Mouse (Mus musculus): Measurements from ENCODE around the gene Heatr5a. TPM values are rescaled to one million over a fixed set of nuclear protein-coding genes. Genes with fewer than 3 reads are reported as not detected.

Gene Heatr5a
- polyA plus RNA-seq (2015; fragmentation: Nextera tagmentation; extraction: Ambion mirVana): 10.8 and 13.3 TPM in 2 replicates

- Histone ChIP-seq H3K27me3 (no peaks in the 10 kb centered on the region), H3K9me3 (no peaks in the 10 kb centered on the region), H3K4me3 (peak within 1 kb of the TSS; percentile 98), H3K4me2 (replicated peaks) (peak within 1 kb of the TSS; percentile 62), H3K4me1 (peaks cover 10% of the 10 kb centered on the region), H3K36me3 (no peaks in the 10 kb centered on the region), H3K9ac (peak within 1 kb of the TSS; percentile 90), H3K27ac (peak within 1 kb of the TSS; percentile 88)
- WGBS: under 1% methylated on average over 51 of the region's 53 CpGs
- ATAC-seq (ENCODE audit: low FRiP score, low read depth): peak; percentile 97
These were observed at the start of gene Heatr5a for GRCm38 (mm10) chr12:51971070-51971664. Heatr5a (minus strand) TSS chr12:51971321.

GRCm38 (mm10) chr12:52014494-52015029, 43.4 kb upstream of the Heatr5a start:
- ATAC-seq (ENCODE audit: low FRiP score, low read depth): no peak
- no peak overlapping the region for H3K27ac ChIP-seq
- no peaks in the 10 kb centered on the region for H3K4me1 ChIP-seq
- H3K36me3 ChIP-seq: no peaks in the 10 kb centered on the region
- H3K9ac ChIP-seq: no peak overlapping the region
- H3K4me2 ChIP-seq (replicated peaks): no peak overlapping the region
- no peak overlapping the region for H3K4me3 ChIP-seq
- WGBS: 80% methylated on average over 7 of the region's 7 CpGs
- H3K27me3 ChIP-seq: no peaks in the 10 kb centered on the region
- H3K9me3 ChIP-seq: no peaks in the 10 kb centered on the region

GRCm38 (mm10) chr12:52014044-52014443, 42.9 kb upstream of the Heatr5a start:
- H3K36me3 ChIP-seq: no peaks in the 10 kb centered on the region
- H3K27ac ChIP-seq: no peak overlapping the region
- no peak for ATAC-seq (ENCODE audit: low FRiP score, low read depth)
- H3K9ac ChIP-seq: no peak overlapping the region
- H3K27me3 ChIP-seq: no peaks in the 10 kb centered on the region
- 85% methylated on average over 11 of the region's 11 CpGs for WGBS
- no peak overlapping the region for H3K4me2 ChIP-seq (replicated peaks)
- H3K9me3 ChIP-seq: no peaks in the 10 kb centered on the region
- H3K4me1 ChIP-seq: no peaks in the 10 kb centered on the region
- H3K4me3 ChIP-seq: no peak overlapping the region

GRCm38 (mm10) chr12:52013274-52013673, 42.2 kb upstream of the Heatr5a start:
- no peak for ATAC-seq (ENCODE audit: low FRiP score, low read depth)
- Histone ChIP-seq H3K36me3 (no peaks in the 10 kb centered on the region), H3K4me1 (no peaks in the 10 kb centered on the region), H3K27ac (no peak overlapping the region), H3K4me2 (replicated peaks) (no peak overlapping the region), H3K9ac (no peak overlapping the region), H3K27me3 (no peaks in the 10 kb centered on the region), H3K9me3 (no peaks in the 10 kb centered on the region), H3K4me3 (no peak overlapping the region)
- 18% methylated on average over 9 of the region's 9 CpGs for WGBS

GRCm38 (mm10) chr12:52012159-52012558, 41.0 kb upstream of the Heatr5a start:
- ATAC-seq (ENCODE audit: low FRiP score, low read depth): no peak
- no peaks in the 10 kb centered on the region for H3K4me1 ChIP-seq
- H3K4me3 ChIP-seq: no peak overlapping the region
- H3K9me3 ChIP-seq: no peaks in the 10 kb centered on the region
- H3K9ac ChIP-seq: no peak overlapping the region
- H3K36me3 ChIP-seq: no peaks in the 10 kb centered on the region
- no peak overlapping the region for H3K27ac ChIP-seq
- no peaks in the 10 kb centered on the region for H3K27me3 ChIP-seq
- 65% methylated on average over 8 of the region's 8 CpGs for WGBS
- H3K4me2 ChIP-seq (replicated peaks): no peak overlapping the region

- no peaks in the 10 kb centered on the region for H3K27me3 ChIP-seq
- H3K36me3 ChIP-seq: no peaks in the 10 kb centered on the region
- no peak overlapping the region for H3K4me2 ChIP-seq (replicated peaks)
- ATAC-seq (ENCODE audit: low FRiP score, low read depth): no peak
- H3K9me3 ChIP-seq: no peaks in the 10 kb centered on the region
- 0 out of 2 replicates have a peak, but pooled peaks cover 1% of the 10 kb centered on the region for H3K4me1 ChIP-seq
- 58% methylated on average over 2 of the region's 2 CpGs for WGBS
- H3K9ac ChIP-seq: no peak overlapping the region
- H3K27ac ChIP-seq: no peak overlapping the region
- no peak overlapping the region for H3K4me3 ChIP-seq
These were observed 39.5 kb upstream of the Heatr5a start for GRCm38 (mm10) chr12:52010630-52010961.

GRCm38 (mm10) chr12:52009928-52010629, 39.0 kb upstream of the Heatr5a start:
- Histone ChIP-seq H3K27ac (no peak overlapping the region), H3K4me3 (no peak overlapping the region), H3K9ac (no peak overlapping the region), H3K27me3 (no peaks in the 10 kb centered on the region), H3K4me2 (replicated peaks) (no peak overlapping the region), H3K36me3 (no peaks in the 10 kb centered on the region), H3K4me1 (0 out of 2 replicates have a peak, but pooled peaks cover 3% of the 10 kb centered on the region), H3K9me3 (no peaks in the 10 kb centered on the region)
- ATAC-seq (ENCODE audit: low FRiP score, low read depth): no peak
- 76% methylated on average over 15 of the region's 15 CpGs for WGBS

GRCm38 (mm10) chr12:52006633-52006994, 35.5 kb upstream of the Heatr5a start:
- 46% methylated on average over 5 of the region's 5 CpGs for WGBS
- peak overlapping the region; percentile 68 for H3K4me2 ChIP-seq (replicated peaks)
- 0 out of 2 replicates have a peak, but pooled peaks cover 3% of the 10 kb centered on the region for H3K4me1 ChIP-seq
- H3K9ac ChIP-seq: peak overlapping the region; percentile 77; the same call in 1 of the 2 replicates
- H3K27me3 ChIP-seq: no peaks in the 10 kb centered on the region
- ATAC-seq (ENCODE audit: low FRiP score, low read depth): peak; percentile 65
- no peaks in the 10 kb centered on the region for H3K9me3 ChIP-seq
- peak overlapping the region; percentile 71 for H3K4me3 ChIP-seq
- H3K27ac ChIP-seq: no peak overlapping the region
- H3K36me3 ChIP-seq: no peaks in the 10 kb centered on the region

GRCm38 (mm10) chr12:52005877-52006632, 34.9 kb upstream of the Heatr5a start, which contains the start of gene Dtd2:
Dtd2 (minus strand) TSS chr12:52006501.
- Histone ChIP-seq H3K9ac (peak within 1 kb of the TSS; percentile 77), H3K4me3 (peak within 1 kb of the TSS; percentile 71), H3K9me3 (no peaks in the 10 kb centered on the region), H3K27ac (no peak within 1 kb of the TSS), H3K36me3 (no peaks in the 10 kb centered on the region), H3K4me1 (0 out of 2 replicates have a peak, but pooled peaks cover 3% of the 10 kb centered on the region), H3K4me2 (replicated peaks) (peak within 1 kb of the TSS; percentile 68), H3K27me3 (no peaks in the 10 kb centered on the region)
- 3% methylated on average over 46 of the region's 46 CpGs for WGBS
- ATAC-seq (ENCODE audit: low FRiP score, low read depth): peak; percentile 96

GRCm38 (mm10) chr12:52002746-52003145, 31.6 kb upstream of the Heatr5a start:
- H3K27ac ChIP-seq: no peak overlapping the region
- H3K4me3 ChIP-seq: no peak overlapping the region
- H3K27me3 ChIP-seq: no peaks in the 10 kb centered on the region
- 92% methylated on average over 3 of the region's 3 CpGs for WGBS
- 0 out of 2 replicates have a peak, but pooled peaks cover 3% of the 10 kb centered on the region for H3K4me1 ChIP-seq
- H3K4me2 ChIP-seq (replicated peaks): no peak overlapping the region
- ATAC-seq (ENCODE audit: low FRiP score, low read depth): no peak
- H3K36me3 ChIP-seq: peaks cover 16% of the 10 kb centered on the region
- H3K9ac ChIP-seq: no peak overlapping the region
- H3K9me3 ChIP-seq: no peaks in the 10 kb centered on the region

- Histone ChIP-seq H3K4me1 (0 out of 2 replicates have a peak, but pooled peaks cover 3% of the 10 kb centered on the region), H3K27me3 (no peaks in the 10 kb centered on the region), H3K4me2 (replicated peaks) (no peak overlapping the region), H3K9me3 (no peaks in the 10 kb centered on the region), H3K27ac (no peak overlapping the region), H3K9ac (no peak overlapping the region), H3K36me3 (peaks cover 28% of the 10 kb centered on the region), H3K4me3 (no peak overlapping the region)
- 27% methylated on average over 4 of the region's 4 CpGs for WGBS
- no peak for ATAC-seq (ENCODE audit: low FRiP score, low read depth)
These were observed 30.4 kb upstream of the Heatr5a start for GRCm38 (mm10) chr12:52001544-52001943.

All from limb, embryonic 13.5 days (tissue).